Mouse (Mus musculus): ENCODE results near the gene Foxn3. TPM values are rescaled to one million over a fixed set of nuclear protein-coding genes. Genes with fewer than 3 reads are reported as not detected.

Foxn3 gene
- polyA plus RNA-seq, 1 experiment from 2014 or later, result 15.7 TPM

DNA sequence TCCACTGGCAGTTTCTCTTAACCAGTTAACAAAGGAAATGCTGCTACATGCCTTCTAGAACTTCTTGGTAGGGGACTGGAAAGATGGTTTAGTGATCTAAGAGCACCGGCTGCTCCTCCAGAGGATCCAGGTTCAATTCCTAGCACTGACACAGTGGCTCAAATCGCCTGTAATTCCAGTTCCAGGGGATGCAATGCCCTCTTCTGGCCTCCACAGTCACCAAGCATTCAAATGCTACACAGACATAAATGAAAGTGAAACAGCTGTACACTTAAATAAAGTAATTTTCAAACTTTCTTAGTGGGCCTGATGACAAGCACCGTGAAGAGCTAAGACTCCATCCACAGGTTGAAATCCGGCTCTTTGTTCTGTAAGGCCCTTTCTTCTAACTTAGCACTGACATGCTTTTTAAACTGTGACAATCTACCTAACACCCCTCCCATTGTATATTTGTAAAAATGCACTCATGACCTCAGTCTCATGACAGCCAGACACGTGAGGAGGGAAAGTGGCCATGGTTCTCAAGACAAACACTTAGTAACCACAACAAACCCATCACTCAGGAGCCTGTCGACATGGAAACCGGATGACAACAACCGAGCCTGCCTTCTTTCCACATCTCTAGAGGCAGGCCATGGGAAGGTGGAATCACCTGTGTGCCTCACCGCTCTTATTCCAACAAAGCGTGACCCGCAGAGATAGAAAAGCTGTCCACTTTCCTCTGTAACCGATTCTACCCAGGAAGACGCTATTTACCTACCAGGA, 222.8 kb downstream of the Foxn3 start:
- TF ChIP-seq CTCF (IDR thresholded peaks at IDR 0.05), result no peak
- ChIA-PET POLR2A (no interaction called here), CTCF (interaction anchor here (1.0 to 1.4 kb wide), 2 partner anchors 8 to 37 kb away, joined by 3 to 4 read pairs; no protein-coding TSS in a partner anchor)
- DNase-seq (ENCODE audit: low read depth, low spot score) (no peak), ATAC-seq (no peak)
- in situ Hi-C loops (cut with MboI; ENCODE audit: low pct_unique_long_range_greater_than_20kb), result no loop called here
- H3K27me3 ChIP-seq, result no peaks in the 10 kb centered on the region

DNA sequence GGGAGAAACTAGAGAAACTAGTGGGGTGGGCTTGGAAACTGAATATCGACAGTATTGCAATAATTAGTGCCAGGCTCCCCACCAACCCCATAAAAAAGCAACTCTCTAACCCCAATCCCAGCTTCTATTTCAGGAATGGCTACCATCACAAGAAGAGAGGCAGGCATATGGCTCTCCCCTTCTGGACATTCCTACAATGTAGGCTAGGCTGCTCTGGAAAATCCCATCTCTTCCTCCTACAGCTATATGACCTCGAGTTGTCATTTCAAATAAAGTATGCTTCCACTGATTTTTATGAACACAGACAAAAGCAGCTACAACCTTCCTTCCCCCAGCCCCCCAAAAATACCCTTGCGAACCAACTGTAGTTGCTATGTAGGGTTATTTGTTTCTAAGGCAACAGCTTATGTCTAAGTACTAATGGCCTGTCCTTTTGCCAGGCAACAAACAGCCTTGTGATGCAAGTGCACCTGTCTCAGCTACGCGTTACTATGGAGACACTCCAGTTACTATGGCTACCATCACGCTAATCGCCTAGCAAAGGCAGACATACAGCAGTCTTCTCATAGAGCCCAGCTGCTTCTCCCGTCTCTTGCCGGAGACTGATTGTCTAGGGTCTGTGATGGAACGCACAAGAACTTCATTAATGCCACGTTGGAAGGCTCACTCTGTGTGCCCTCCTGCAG, 223.6 kb downstream of the Foxn3 start:
- ChIA-PET POLR2A (no interaction called here), CTCF (interaction anchor here (1.0 to 1.4 kb wide), 4 partner anchors 9 to 218 kb away, joined by 3 to 4 read pairs (median 3); no protein-coding TSS in a partner anchor)
- no peak for ATAC-seq
- no peak for TF ChIP-seq CTCF (IDR thresholded peaks at IDR 0.05)
- in situ Hi-C loops (cut with MboI; ENCODE audit: low pct_unique_long_range_greater_than_20kb), result no loop called here
- no peaks in the 10 kb centered on the region for H3K27me3 ChIP-seq
- DNase-seq (ENCODE audit: low read depth, low spot score), result no peak

DNA sequence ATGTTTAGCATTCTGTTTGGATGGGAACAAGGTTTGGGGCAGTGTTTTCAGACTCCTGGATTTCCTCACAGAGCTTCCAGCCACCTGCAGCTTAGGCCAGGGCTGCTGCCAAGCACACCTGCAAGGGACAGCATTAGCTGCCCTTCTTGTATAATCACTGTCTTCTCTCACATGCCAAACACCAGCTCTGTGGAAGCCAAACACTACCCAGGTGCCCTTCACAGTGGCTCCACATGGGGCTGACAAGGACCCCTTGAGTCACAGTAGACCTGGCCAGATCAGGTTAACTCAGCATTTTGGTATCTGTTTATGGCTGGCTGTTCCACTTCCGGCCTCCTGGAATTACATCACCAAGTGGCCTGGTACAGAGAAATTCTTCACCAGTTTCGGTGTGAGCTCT, 224.6 kb downstream of the Foxn3 start:
- ATAC-seq, result peak; percentile 26
- in situ Hi-C loops (cut with MboI; ENCODE audit: low pct_unique_long_range_greater_than_20kb), result no loop called here
- ChIA-PET CTCF (interaction anchor here (1.2 to 2.4 kb wide), 3 partner anchors 17 to 217 kb away, joined by 3 to 6 read pairs (median 3); no protein-coding TSS in a partner anchor), POLR2A (no interaction called here)
- no peaks in the 10 kb centered on the region for H3K27me3 ChIP-seq
- TF ChIP-seq CTCF (IDR thresholded peaks at IDR 0.05), result no peak
- no peak for DNase-seq (ENCODE audit: low read depth, low spot score)

DNA sequence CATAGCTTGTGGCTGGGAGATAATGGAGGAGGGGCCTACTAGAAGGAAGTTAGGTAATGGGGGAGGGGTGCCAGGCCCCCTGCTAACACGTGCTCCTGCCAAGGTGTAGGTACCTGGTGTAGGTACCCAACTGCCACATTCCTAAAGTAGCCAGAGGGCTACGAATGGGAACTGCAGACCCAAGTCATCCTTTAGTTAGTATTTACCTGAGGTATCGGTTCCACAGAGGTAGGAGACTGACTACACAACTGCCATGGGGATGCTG, 226.3 kb downstream of the Foxn3 start:
- no peaks in the 10 kb centered on the region for H3K27me3 ChIP-seq
- DNase-seq (ENCODE audit: low read depth, low spot score), result no peak
- ChIA-PET CTCF (interaction anchor here (0.6 to 2.4 kb wide), 2 partner anchors 19 to 56 kb away, joined by 3 to 6 read pairs; no protein-coding TSS in a partner anchor), POLR2A (no interaction called here)
- no peak for TF ChIP-seq CTCF (IDR thresholded peaks at IDR 0.05)
- ATAC-seq, result no peak
- in situ Hi-C loops (cut with MboI; ENCODE audit: low pct_unique_long_range_greater_than_20kb), result no loop called here

DNA sequence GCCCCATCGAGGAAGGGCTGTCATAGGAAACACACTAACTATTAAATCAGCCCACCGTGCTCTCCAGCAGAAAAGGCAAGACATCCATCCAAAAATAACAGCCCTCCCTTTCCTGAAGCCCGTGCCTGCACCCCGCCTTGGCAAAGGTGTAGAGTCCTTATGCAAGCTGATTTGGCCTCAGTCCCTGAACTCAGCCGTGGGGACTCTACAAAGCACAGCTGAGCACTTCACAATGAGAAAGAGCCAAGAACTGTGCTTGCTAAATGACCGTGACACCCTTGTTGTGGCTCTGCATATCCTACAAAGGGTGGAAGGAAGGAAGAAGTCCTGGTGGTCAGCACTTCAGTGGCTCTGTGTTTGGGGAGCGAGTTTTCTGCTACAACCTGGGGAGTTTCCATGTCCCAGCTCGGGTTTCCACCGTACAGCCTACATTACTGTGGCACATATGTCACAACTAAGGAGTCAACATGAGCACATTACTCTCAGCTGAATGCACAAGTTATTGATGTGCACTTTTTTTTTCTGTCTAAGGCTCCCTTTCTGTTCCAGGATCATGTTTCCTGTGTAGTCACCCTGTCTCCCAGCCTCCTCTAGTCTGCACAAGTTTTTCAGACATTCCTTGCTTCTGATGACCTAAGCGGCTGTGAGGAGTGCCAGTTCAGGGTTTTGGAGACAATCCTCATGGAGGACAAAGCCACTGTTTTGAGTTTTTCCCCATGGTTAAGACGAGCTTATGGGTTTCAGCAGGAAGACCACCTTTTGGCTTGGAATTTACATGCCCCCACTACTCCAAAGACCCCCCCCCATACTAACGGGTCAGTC, 226.8 kb downstream of the Foxn3 start:
- H3K27me3 ChIP-seq, result no peaks in the 10 kb centered on the region
- peak; percentile 66 for DNase-seq (ENCODE audit: low read depth, low spot score)

DNA sequence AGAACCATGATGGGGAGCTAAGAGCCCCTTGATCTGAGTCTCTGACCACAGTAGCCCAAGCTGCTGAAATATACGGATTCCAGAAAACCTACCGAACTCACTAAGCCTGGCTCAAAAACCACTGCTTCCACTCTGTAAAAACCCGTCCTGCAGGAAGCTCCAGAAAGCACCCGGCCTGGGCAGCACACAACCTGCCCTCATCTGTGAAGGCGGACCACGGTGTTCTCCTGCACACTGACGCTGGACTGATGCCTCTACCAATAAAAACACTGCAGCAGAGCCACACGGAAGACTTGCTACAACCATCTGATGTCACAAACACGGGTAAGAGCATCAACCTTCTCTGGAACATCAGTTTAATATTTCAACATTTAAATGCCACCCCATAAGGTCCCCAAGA, 227.8 kb downstream of the Foxn3 start:
- ATAC-seq (no peak), DNase-seq (ENCODE audit: low read depth, low spot score) (no peak)
- ChIA-PET POLR2A (no interaction called here), CTCF (interaction anchor here (0.9 kb wide), 1 partner anchor 17 kb away, joined by 3 read pairs; no protein-coding TSS in a partner anchor)
- in situ Hi-C loops (cut with MboI; ENCODE audit: low pct_unique_long_range_greater_than_20kb), result no loop called here
- H3K27me3 ChIP-seq, result no peaks in the 10 kb centered on the region
- TF ChIP-seq CTCF (IDR thresholded peaks at IDR 0.05), result no peak

More for the DNA sequence above, 226.8 kb downstream of the Foxn3 start:
- TF ChIP-seq CTCF (IDR thresholded peaks at IDR 0.05), result no peak
- in situ Hi-C loops (cut with MboI; ENCODE audit: low pct_unique_long_range_greater_than_20kb), result no loop called here
- POLR2A ChIA-PET, result no interaction called here
- ATAC-seq, result peak; percentile 97
- CTCF ChIA-PET, result interaction anchor here (0.6 to 2.4 kb wide), 3 partner anchors 16 to 56 kb away, joined by 3 to 6 read pairs (median 3); no protein-coding TSS in a partner anchor

DNA sequence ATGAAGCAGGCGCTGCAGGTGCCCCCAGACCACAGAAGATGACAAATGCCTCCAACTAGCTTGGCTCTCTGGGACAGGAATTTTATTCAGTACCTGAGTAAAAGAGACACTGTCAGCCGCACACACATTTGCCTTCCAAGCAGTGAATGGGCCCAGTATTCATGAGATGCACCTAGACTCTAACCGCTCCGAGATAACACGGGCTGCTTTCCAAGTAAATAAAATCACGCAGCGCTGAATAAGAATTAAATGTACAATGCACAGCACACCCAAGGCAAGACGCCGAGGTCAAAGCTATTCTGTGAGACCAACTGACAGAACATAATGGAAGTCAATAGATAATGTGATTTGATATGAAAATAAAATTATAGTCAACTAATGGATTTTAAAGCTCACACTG, 229.4 kb downstream of the Foxn3 start:
- no peak for ATAC-seq
- in situ Hi-C loops (cut with MboI; ENCODE audit: low pct_unique_long_range_greater_than_20kb), result no loop called here
- POLR2A ChIA-PET, result interaction anchor here (1.2 kb wide), 1 partner anchor 8 kb away, joined by 3 read pairs; no protein-coding TSS in a partner anchor
- no peaks in the 10 kb centered on the region for H3K27me3 ChIP-seq
- DNase-seq (ENCODE audit: low read depth, low spot score), result no peak
- no peak for TF ChIP-seq CTCF (IDR thresholded peaks at IDR 0.05)
- CTCF ChIA-PET, result no interaction called here

DNA sequence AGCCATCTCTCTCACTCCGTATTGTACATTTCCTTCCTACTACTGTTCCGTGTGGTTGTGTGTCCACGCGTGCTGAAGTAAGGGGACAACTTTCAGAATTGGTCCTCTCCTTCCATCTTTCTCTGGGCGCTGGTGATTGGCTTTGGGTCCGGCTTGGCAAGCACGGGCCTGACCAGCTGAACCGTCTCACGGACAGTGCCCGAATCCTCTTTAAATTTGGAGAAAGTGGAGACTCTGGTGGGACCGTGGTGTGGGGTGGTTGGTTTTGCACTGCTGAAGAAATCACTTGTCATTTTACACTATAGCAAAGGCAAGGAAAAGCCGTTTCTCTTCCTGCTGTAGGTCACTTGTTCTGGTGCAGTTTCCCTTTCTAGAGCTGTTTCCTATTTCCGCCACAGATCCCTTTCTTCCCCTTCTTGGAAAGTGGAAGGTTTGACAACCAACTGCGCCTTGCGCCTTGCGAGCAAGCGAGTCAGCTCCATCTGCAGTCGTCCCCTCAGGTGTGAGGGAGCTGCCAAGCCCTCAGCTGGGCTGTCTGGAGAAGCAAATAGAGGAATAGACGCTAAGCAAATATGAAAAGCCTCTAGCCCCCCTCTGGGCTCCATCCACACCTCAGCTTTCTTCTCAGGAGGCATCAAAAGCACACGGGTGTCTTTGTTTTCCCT, 229.9 kb downstream of the Foxn3 start:
- ChIA-PET CTCF (no interaction called here), POLR2A (no interaction called here)
- DNase-seq (ENCODE audit: low read depth, low spot score), result no peak
- in situ Hi-C loops (cut with MboI; ENCODE audit: low pct_unique_long_range_greater_than_20kb), result no loop called here
- H3K27me3 ChIP-seq, result no peaks in the 10 kb centered on the region
- TF ChIP-seq CTCF (IDR thresholded peaks at IDR 0.05), result no peak
- ATAC-seq, result no peak

DNA sequence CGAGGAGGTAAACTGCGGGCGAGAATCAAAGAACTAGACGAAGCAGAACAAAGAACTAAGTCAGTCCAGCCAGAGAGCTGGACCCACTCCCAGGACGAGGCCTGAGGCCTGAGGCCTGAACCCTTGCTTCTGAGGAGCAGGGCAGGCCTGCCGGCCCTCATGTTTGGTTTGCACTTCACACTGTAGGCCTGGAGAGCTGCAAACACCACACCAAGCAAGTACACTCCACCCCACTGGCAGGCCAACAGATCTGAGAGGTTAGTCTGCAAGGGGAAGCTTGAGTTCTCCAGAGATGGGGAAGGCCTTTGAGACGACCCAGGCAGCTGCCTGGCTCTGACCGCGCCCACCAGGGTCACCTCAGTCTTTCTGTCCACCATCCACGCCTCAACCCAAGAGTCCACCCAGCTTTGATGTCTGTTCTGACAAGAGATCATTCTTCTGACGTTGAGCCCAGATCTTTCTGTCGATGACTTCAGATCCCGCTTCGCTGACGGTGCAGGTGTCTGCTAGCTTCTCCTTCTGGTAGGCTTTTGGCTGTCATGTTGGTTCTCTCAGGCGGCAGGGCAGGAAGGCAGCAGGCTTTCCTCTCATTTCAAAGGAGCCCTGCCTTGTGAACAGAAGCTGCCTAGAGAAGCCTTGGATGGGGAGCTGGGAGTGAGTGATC, 231.1 kb downstream of the Foxn3 start:
- CTCF ChIA-PET, result interaction anchor here (1.2 kb wide), 2 partner anchors 11 to 13 kb away, joined by 3 to 5 read pairs; no protein-coding TSS in a partner anchor
- POLR2A ChIA-PET, result interaction anchor here (0.6 to 1.5 kb wide), 2 partner anchors 10 to 14 kb away, joined by 3 to 5 read pairs; no protein-coding TSS in a partner anchor
- no peak for ATAC-seq
- DNase-seq (ENCODE audit: low read depth, low spot score), result no peak
- no peaks in the 10 kb centered on the region for H3K27me3 ChIP-seq
- in situ Hi-C loops (cut with MboI; ENCODE audit: low pct_unique_long_range_greater_than_20kb), result no loop called here
- TF ChIP-seq CTCF (IDR thresholded peaks at IDR 0.05), result no peak
